Mouse (Mus musculus) natural killer cell, adult 2 months (primary cell): ENCODE results near the gene Riox2.

Source experiments
- DNase-seq, 2 experiments: peaks; one replicate each; pipeline ENCODE4 v3.0.0; 2022; ENCODE audit warnings: low spot score in 2 of 2

Gene Riox2

GRCm38 (mm10) chr16:59471637-59472278 is at the start of gene Riox2:
Riox2 (plus strand) TSS chr16:59471775.
- peak; percentile 81 to 85 for DNase-seq

- no peak for DNase-seq
Measured at GRCm38 (mm10) chr16:59427960-59428359, 43.6 kb upstream of the Riox2 start.

- DNase-seq = no peak
Measured at GRCm38 (mm10) chr16:59433181-59433580, 38.4 kb upstream of the Riox2 start.

- DNase-seq = no peak
Measured at GRCm38 (mm10) chr16:59444880-59445559, 26.6 kb upstream of the Riox2 start.

- no peak for DNase-seq
Measured at GRCm38 (mm10) chr16:59448181-59448580, 23.4 kb upstream of the Riox2 start.

GRCm38 (mm10) chr16:59449092-59449491 is 22.5 kb upstream of the Riox2 start:
- DNase-seq = no peak

GRCm38 (mm10) chr16:59451813-59452212 is 19.8 kb upstream of the Riox2 start:
- DNase-seq = no peak

- DNase-seq = peak; percentile 56 to 64
Measured at GRCm38 (mm10) chr16:59459259-59459861, 12.2 kb upstream of the Riox2 start.

GRCm38 (mm10) chr16:59463567-59463966 is 8.0 kb upstream of the Riox2 start:
- DNase-seq = no peak

- no peak for DNase-seq
Measured at GRCm38 (mm10) chr16:59463973-59464372, 7.6 kb upstream of the Riox2 start.

- DNase-seq = peak; percentile 24 to 64
Measured at GRCm38 (mm10) chr16:59469846-59470245, 1.7 kb upstream of the Riox2 start.

GRCm38 (mm10) chr16:59472546-59472945 is 971 bp downstream of the Riox2 start:
- DNase-seq = no peak

- peak; percentile 55 to 67 for DNase-seq
Measured at GRCm38 (mm10) chr16:59474788-59475187, 3.2 kb downstream of the Riox2 start.

- no peak for DNase-seq
Measured at GRCm38 (mm10) chr16:59477955-59478354, 6.4 kb downstream of the Riox2 start.

- DNase-seq = no peak
Measured at GRCm38 (mm10) chr16:59487239-59487638, 15.7 kb downstream of the Riox2 start.

GRCm38 (mm10) chr16:59487975-59488548 is 16.5 kb downstream of the Riox2 start:
- no peak for DNase-seq

- DNase-seq = no peak
Measured at GRCm38 (mm10) chr16:59493199-59493598, 21.6 kb downstream of the Riox2 start.

GRCm38 (mm10) chr16:59497947-59498346 is 26.4 kb downstream of the Riox2 start:
- no peak for DNase-seq

- no peak for DNase-seq
Measured at GRCm38 (mm10) chr16:59499180-59499579, 27.6 kb downstream of the Riox2 start.

- no peak for DNase-seq
Measured at GRCm38 (mm10) chr16:59509830-59510229, 38.3 kb downstream of the Riox2 start.

GRCm38 (mm10) chr16:59515169-59515568 is 43.6 kb downstream of the Riox2 start:
- no peak for DNase-seq

GRCm38 (mm10) chr16:59516965-59517364 is 45.4 kb downstream of the Riox2 start:
- no peak for DNase-seq
